In the genomic region with DNA sequence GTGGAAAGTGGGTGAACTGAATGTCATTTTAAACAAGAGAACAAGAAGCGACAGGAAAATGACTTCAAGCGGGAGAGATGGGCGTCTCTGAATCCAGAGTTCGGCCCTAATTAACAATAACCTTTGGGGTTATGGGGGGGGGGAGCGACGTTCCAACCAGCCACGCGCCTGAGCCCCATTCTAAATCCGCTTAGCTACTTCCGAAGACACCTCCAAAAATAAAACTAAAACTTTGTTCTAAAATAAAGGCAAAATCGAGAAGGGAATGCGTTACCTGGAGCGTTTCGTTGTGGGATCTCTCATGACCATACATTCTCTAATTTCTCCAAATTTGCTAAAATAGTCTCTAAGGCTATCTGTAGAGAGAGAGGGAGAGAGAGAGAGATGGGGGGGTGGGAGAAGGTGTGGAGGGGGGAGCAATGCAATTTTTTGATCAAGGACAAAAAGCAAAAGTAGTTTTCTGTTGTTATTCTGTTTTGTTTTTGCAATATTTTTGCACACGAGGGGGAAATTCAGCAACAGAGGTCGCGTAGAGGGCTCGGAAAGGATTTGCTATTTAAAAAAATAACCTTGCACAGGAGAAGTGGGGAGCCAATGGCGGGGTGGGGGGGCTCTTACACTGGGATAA, we compare ENCODE assay signal across 8 mouse cellular contexts. TPM values are rescaled to one million over a fixed set of nuclear protein-coding genes. Genes with fewer than 3 reads are reported as not detected.
DNase-seq lines count a peak whose midpoint lies in the region; ATAC-seq and TF ChIP-seq lines count a peak whose summit lies in the region.

No protein-coding gene starts in this region.

- H3K27me3 ChIP-seq in hindbrain, embryonic 16.5 days (replicated peaks; ENCODE audit: control insufficient read depth, insufficient read depth, low read length), result no peaks in the 10 kb centered on the region
- H3K27me3 ChIP-seq in midbrain, embryonic 15.5 days (replicated peaks), result no peaks in the 10 kb centered on the region

- no peaks in the 10 kb centered on the region for H3K4me1 ChIP-seq in bone marrow macrophage, adult 2 months (ENCODE audit: control insufficient read depth, insufficient read depth, low read length)
- H3K4me1 ChIP-seq in hindbrain, embryonic 16.5 days (ENCODE audit: control insufficient read depth, insufficient read depth, low read depth, low read length), result peaks cover 23% of the 10 kb centered on the region
- peaks cover 58% of the 10 kb centered on the region for H3K4me1 ChIP-seq in midbrain, embryonic 15.5 days

- TF ChIP-seq CTCF in bone marrow macrophage, adult 2 months (IDR thresholded peaks at IDR 0.05; ENCODE audit: low read depth, low read length), result no peak

- peaks cover under 1% of the 10 kb centered on the region for H3K36me3 ChIP-seq in hindbrain, embryonic 16.5 days (ENCODE audit: control insufficient read depth, insufficient read depth, low read length)
- 0 out of 2 replicates have a peak, but pooled peaks cover 1% of the 10 kb centered on the region for H3K36me3 ChIP-seq in midbrain, embryonic 15.5 days (replicated peaks)

- no peak for ATAC-seq in hindbrain, embryonic 16.5 days
- ATAC-seq in midbrain, embryonic 15.5 days (replicated peaks), result no peak

- peak overlapping the region; percentile 95 for H3K9ac ChIP-seq in hindbrain, embryonic 16.5 days (ENCODE audit: low read depth, low read length)
- H3K9ac ChIP-seq in midbrain, embryonic 15.5 days, result peak overlapping the region; percentile 99

- intact Hi-C loops in left cerebral cortex, postnatal 14 days (cut with DNase I), result loop anchor here (5.0 to 10.0 kb wide), 2 partner anchors 132 to 165 kb away; no protein-coding TSS in a partner anchor

- no peaks in the 10 kb centered on the region for H3K9me3 ChIP-seq in hindbrain, embryonic 16.5 days (ENCODE audit: control insufficient read depth, low read length)
- no peaks in the 10 kb centered on the region for H3K9me3 ChIP-seq in midbrain, embryonic 15.5 days

- H3K4me3 ChIP-seq in bone marrow macrophage, adult 2 months (ENCODE audit: insufficient read depth, low read length), result peak overlapping the region; percentile 81
- H3K4me3 ChIP-seq in hindbrain, embryonic 16.5 days (ENCODE audit: low read length), result peak overlapping the region; percentile 94
- peak overlapping the region; percentile 98 for H3K4me3 ChIP-seq in midbrain, embryonic 15.5 days

- H3K27ac ChIP-seq in bone marrow macrophage, adult 2 months (ENCODE audit: insufficient read depth, low read depth, low read length), result no peak overlapping the region
- H3K27ac ChIP-seq in hindbrain, embryonic 16.5 days (ENCODE audit: low read depth, low read length), result peak overlapping the region; percentile 96
- peak overlapping the region; percentile 92 for H3K27ac ChIP-seq in midbrain, embryonic 15.5 days

- WGBS in hindbrain, embryonic 16.5 days, result under 1% methylated on average over 19 of the region's 19 CpGs
- WGBS in midbrain, embryonic 15.5 days, result 0% methylated on average over 19 of the region's 19 CpGs

- TF ChIP-seq POLR2A in bone marrow macrophage, adult 2 months (IDR thresholded peaks at IDR 0.05; ENCODE audit: borderline replicate concordance, low read depth, low read length), result no peak

- peak overlapping the region; percentile 56 for H3K4me2 ChIP-seq in hindbrain, embryonic 16.5 days (ENCODE audit: low read length)
- H3K4me2 ChIP-seq in midbrain, embryonic 15.5 days, result peak overlapping the region; percentile 74

- DNase-seq in kidney, adult 18-20 months, result peak; percentile 19
- DNase-seq in kidney, adult 11 months, result no peak
- no peak for DNase-seq in left cerebral cortex, postnatal 14 days (ENCODE audit: low spot score in 2 of 2)
- DNase-seq in left cerebral cortex, adult 8-10 months (ENCODE audit: low spot score in 2 of 2), result no peak
- no peak for DNase-seq in right cerebral cortex, adult 18-20 months

RNA-seq across cellular contexts. Expression of a gene that starts 1.2 kb away (rescaled TPM):
- polyA plus RNA-seq in bone marrow macrophage, adult 2 months (2012; ENCODE audit: insufficient read depth, insufficient read length, missing spikeins), result 7.7 and 9.8 TPM in 2 replicates
- polyA plus RNA-seq in hindbrain, embryonic 16.5 days (2015; fragmentation: Nextera tagmentation; extraction: Ambion mirVana), result 28.8 and 31.0 TPM in 2 replicates
- polyA plus RNA-seq in midbrain, embryonic 15.5 days (2015; fragmentation: Nextera tagmentation; extraction: Ambion mirVana), result 32.0 and 33.6 TPM in 2 replicates
- total RNA-seq in left cerebral cortex, postnatal 14 days (2021), result 100 to 1,000 TPM in 1 of 2 experiments, 10 to 100 TPM in 1; 97.8 to 103 TPM
- total RNA-seq in left cerebral cortex, adult 8-10 months (2022), result 100 to 1,000 TPM; 129 to 155 (median 139) TPM
